Mouse (Mus musculus): ENCODE measurements around the gene Zfp683.
A peak's percentile ranks its signal among the peaks of the same experiment; 100 is the strongest.

GRCm38 (mm10) chr4:134012858-134013528 lies 40.6 kb upstream of the Zfp683 start:
- TF ChIP-seq CTCF (IDR thresholded peaks at IDR 0.05; ENCODE audit: low read depth, low read length) (peak; percentile 58), EP300 (IDR thresholded peaks at IDR 0.05; ENCODE audit: insufficient read depth, low read depth, low read length) (0 out of 2 replicates have a peak, but pooled peaks have one; percentile 25)
